In genomic region chr13:23738677-23739068, GRCm38 (mm10) we compare ENCODE assay signal across 8 mouse cellular contexts. TPM values are rescaled to one million over a fixed set of nuclear protein-coding genes. Genes with fewer than 3 reads are reported as not detected.
A peak's percentile ranks its signal among the peaks of the same experiment; 100 is the strongest.
DNase-seq lines count a peak whose midpoint lies in the region; ATAC-seq and TF ChIP-seq lines count a peak whose summit lies in the region.

Gene Hist1h1c, plus strand, starts transcription at chr13:23738808.

- H3K9ac ChIP-seq in hindbrain, embryonic 13.5 days, result peak within 1 kb of the TSS; percentile 76

- H3K27me3 ChIP-seq in Patski, result no peaks in the 10 kb centered on the region
- no peaks in the 10 kb centered on the region for H3K27me3 ChIP-seq in hindbrain, embryonic 13.5 days

- POLR2A ChIA-PET in Patski (lab: Charles Lee), result no interaction called here

- peak within 1 kb of the TSS; percentile 48 for H3K4me3 ChIP-seq in hindbrain, embryonic 13.5 days

- in situ Hi-C loops in Patski (cut with MboI; ENCODE audit: low pct_unique_long_range_greater_than_20kb), result loop anchor here (10.0 to 25.0 kb wide), 2 partner anchors 114 to 301 kb away; partner anchors contain the start of genes Hist1h1e and Hist1h2be

- WGBS in hindbrain, embryonic 13.5 days, result under 1% methylated on average over 38 of the region's 38 CpGs

- H3K4me2 ChIP-seq in hindbrain, embryonic 13.5 days, result peak within 1 kb of the TSS; percentile 94

- peak within 1 kb of the TSS; percentile 89 for H3K27ac ChIP-seq in hindbrain, embryonic 13.5 days

- no peaks in the 10 kb centered on the region for H3K36me3 ChIP-seq in hindbrain, embryonic 13.5 days

- CTCF ChIA-PET in Patski (lab: Charles Lee), result interaction anchor here (1.4 to 15.1 kb wide), 2 partner anchors 13 to 39 kb away, joined by 3 to 137 read pairs; partner anchors contain the start of genes Hist1h3b and Hist1h4c

- DNase-seq in Patski (ENCODE audit: low read depth, low spot score), result no peak
- peak; percentile 78 to 84 for DNase-seq in cerebellum, postnatal 25 days
- peak; percentile 83 to 85 for DNase-seq in frontal cortex, postnatal 25 days (ENCODE audit: low spot score in 2 of 2)
- DNase-seq in layer of hippocampus, postnatal 25 days (ENCODE audit: extremely low spot score in 1 of 2, low spot score in 1 of 2), result peak; percentile 75 to 86
- peak; percentile 93 for DNase-seq in lung, postnatal 25 days (ENCODE audit: low spot score)
- peak; percentile 68 for DNase-seq in retina, adult 2 months (ENCODE audit: low read depth, low spot score)
- peak; percentile 97 for DNase-seq in thymus, postnatal 25 days

- ATAC-seq in Patski, result peak; percentile 68
- peak; percentile 93 for ATAC-seq in hindbrain, embryonic 13.5 days (ENCODE audit: low FRiP score)

- H3K9me3 ChIP-seq in hindbrain, embryonic 13.5 days, result no peaks in the 10 kb centered on the region

- peaks cover 23% of the 10 kb centered on the region for H3K4me1 ChIP-seq in hindbrain, embryonic 13.5 days (replicated peaks)

- no peak for TF ChIP-seq CTCF in Patski (IDR thresholded peaks at IDR 0.05)

RNA-seq across cellular contexts. Expression of gene Hist1h1c, which starts in this region (rescaled TPM):
- polyA plus RNA-seq in Patski (2021), result 245 TPM
- 8.8 and 9.7 TPM in 2 replicates for polyA plus RNA-seq in hindbrain, embryonic 13.5 days (2015; fragmentation: Nextera tagmentation; extraction: Ambion mirVana)
- total RNA-seq in layer of hippocampus, postnatal 25 days (2021), result 10 to 100 TPM; 53.2 to 69.4 TPM

Comparison
In these comparisons a context has a peak if more than half of its experiments do, and no peak if none do; other contexts are left out.
1. RNA of gene Hist1h1c (polyA plus RNA-seq): 245 TPM in Patski (single experiment); 8.8 to 9.7 TPM in hindbrain, embryonic 13.5 days; every median in the first group is over 10 times any median in the second.